ENCODE assay signal across 11 mouse cellular contexts in the genomic region with DNA sequence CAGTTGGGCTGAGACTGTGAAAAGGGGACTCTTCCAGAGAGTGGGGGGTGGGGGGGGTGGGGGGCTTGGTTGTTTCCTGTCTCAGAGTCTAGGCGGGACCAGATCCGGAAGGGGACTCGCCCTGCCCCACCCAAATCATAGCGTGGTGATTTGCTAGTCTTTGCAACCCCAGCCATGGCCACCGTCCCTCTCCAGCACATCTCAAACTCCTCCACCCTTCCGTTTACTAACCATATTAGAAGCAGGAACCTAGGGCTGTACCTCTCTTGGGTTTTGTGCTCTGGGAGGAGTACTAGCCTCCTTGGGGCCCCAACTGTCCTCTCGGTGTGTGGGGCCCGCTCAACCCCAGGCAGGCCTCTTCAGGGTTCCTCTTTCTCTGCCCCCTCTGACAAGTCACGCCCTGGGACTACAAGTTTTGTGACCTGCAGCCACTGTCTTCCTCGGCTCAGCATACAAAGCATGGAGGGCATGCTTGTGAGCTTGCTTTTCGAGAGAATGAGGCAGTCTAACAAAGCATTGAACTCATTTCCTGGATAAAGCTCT. TPM values are rescaled to one million over a fixed set of nuclear protein-coding genes. Genes with fewer than 3 reads are reported as not detected.
A peak's percentile ranks its signal among the peaks of the same experiment; 100 is the strongest.
DNase-seq lines count a peak whose midpoint lies in the region; ATAC-seq and TF ChIP-seq lines count a peak whose summit lies in the region.
"Had no signal": no experiment of that assay in that cellular context is flagged by ENCODE, and none has a peak within 500 bp of the region (broad histone marks: within the 10 kb centered on the region; RNA-seq: fewer than 3 reads in every experiment).

No protein-coding gene starts in this region.

- 0 out of 2 replicates have a peak, but pooled peaks have one; percentile 13 for ATAC-seq in lung, embryonic 15.5 days (ENCODE audit: borderline replicate concordance, extremely low read depth, low FRiP score, low TSS enrichment)
- no peak for ATAC-seq in lung, postnatal 0 days
- ATAC-seq in hematopoietic stem cell, adult 5-6 weeks (replicated peaks in 1 of 2; ENCODE audit: insufficient read depth in 1 of 2, low FRiP score in 2 of 2, low TSS enrichment in 1 of 2, low read depth in 1 of 2, poor library complexity in 2 of 2, severe bottlenecking in 2 of 2): peak; percentile 56 to 72
- ATAC-seq in kidney, embryonic 16.5 days (ENCODE audit: low FRiP score, low TSS enrichment): no peak

- TF ChIP-seq CTCF in lung, postnatal 0 days (IDR thresholded peaks at IDR 0.05): no peak

- no peak for DNase-seq in lung, postnatal 0 days (ENCODE audit: low spot score)
- DNase-seq in thymus, postnatal 36 days: peak; percentile 52 to 64
- DNase-seq in kidney, adult 11 months: no peak
- DNase-seq in layer of hippocampus, adult 8-10 months (ENCODE audit: low spot score in 2 of 2): no peak
- DNase-seq: cerebellum, adult 11 months; kidney, postnatal 25 days had no signal

- no peak overlapping the region for H3K9ac ChIP-seq in lung, embryonic 15.5 days
- H3K9ac ChIP-seq in lung, postnatal 0 days (replicated peaks; ENCODE audit: low read depth): no peak overlapping the region
- H3K9ac ChIP-seq in kidney, embryonic 16.5 days (replicated peaks; ENCODE audit: low read length): no peak overlapping the region
- H3K9ac ChIP-seq: heart, embryonic 13.5 days had no signal

- H3K27ac ChIP-seq in lung, embryonic 15.5 days: no peak overlapping the region
- no peak overlapping the region for H3K27ac ChIP-seq in lung, postnatal 0 days (ENCODE audit: low read length)
- no peak overlapping the region for H3K27ac ChIP-seq in kidney, embryonic 16.5 days (ENCODE audit: low read length)
- H3K27ac ChIP-seq: heart, embryonic 13.5 days had no signal

- TF ChIP-seq EP300 in lung, postnatal 0 days (IDR thresholded peaks at IDR 0.05): no peak

- no peak overlapping the region for H3K4me3 ChIP-seq in lung, embryonic 15.5 days
- no peak overlapping the region for H3K4me3 ChIP-seq in lung, postnatal 0 days (ENCODE audit: low read depth, low read length)
- H3K4me3 ChIP-seq in megakaryocyte, embryonic 14.5 days (replicated peaks): peak overlapping the region; percentile 91
- no peak overlapping the region for H3K4me3 ChIP-seq in kidney, embryonic 16.5 days (ENCODE audit: low read length)
- H3K4me3 ChIP-seq: heart, embryonic 13.5 days had no signal

- WGBS in lung, embryonic 15.5 days: 65% methylated on average over 11 of the region's 11 CpGs
- 61% methylated on average over 11 of the region's 11 CpGs for WGBS in lung, postnatal 0 days
- WGBS in kidney, embryonic 16.5 days: 70% methylated on average over 11 of the region's 11 CpGs

- H3K4me1 ChIP-seq in lung, embryonic 15.5 days: peaks cover 6% of the 10 kb centered on the region; the same call in 1 of the 2 replicates
- no peaks in the 10 kb centered on the region for H3K4me1 ChIP-seq in lung, postnatal 0 days (ENCODE audit: insufficient read depth, low read depth, low read length)
- H3K4me1 ChIP-seq in megakaryocyte, embryonic 14.5 days: peaks cover 72% of the 10 kb centered on the region
- H3K4me1 ChIP-seq in kidney, embryonic 16.5 days (ENCODE audit: insufficient read depth, low read length): no peaks in the 10 kb centered on the region

- no peaks in the 10 kb centered on the region for H3K9me3 ChIP-seq in lung, embryonic 15.5 days
- H3K9me3 ChIP-seq in lung, postnatal 0 days (ENCODE audit: low read length): no peaks in the 10 kb centered on the region
- no peaks in the 10 kb centered on the region for H3K9me3 ChIP-seq in megakaryocyte, embryonic 14.5 days
- H3K9me3 ChIP-seq in kidney, embryonic 16.5 days (ENCODE audit: low read length): no peaks in the 10 kb centered on the region
- H3K9me3 ChIP-seq: heart, embryonic 13.5 days had no signal

- H3K27me3 ChIP-seq in lung, embryonic 15.5 days: no peaks in the 10 kb centered on the region
- no peaks in the 10 kb centered on the region for H3K27me3 ChIP-seq in lung, postnatal 0 days (replicated peaks; ENCODE audit: insufficient read depth, low read length)
- no peaks in the 10 kb centered on the region for H3K27me3 ChIP-seq in megakaryocyte, embryonic 14.5 days (replicated peaks)
- no peaks in the 10 kb centered on the region for H3K27me3 ChIP-seq in kidney, embryonic 16.5 days (ENCODE audit: insufficient read depth, low read length)

- H3K4me2 ChIP-seq in lung, embryonic 15.5 days: no peak overlapping the region
- no peak overlapping the region for H3K4me2 ChIP-seq in lung, postnatal 0 days (replicated peaks; ENCODE audit: low read depth, low read length)
- no peak overlapping the region for H3K4me2 ChIP-seq in kidney, embryonic 16.5 days (replicated peaks; ENCODE audit: low read depth, low read length)
- H3K4me2 ChIP-seq: heart, embryonic 13.5 days had no signal

- peaks cover 10% of the 10 kb centered on the region for H3K36me3 ChIP-seq in lung, embryonic 15.5 days
- H3K36me3 ChIP-seq in lung, postnatal 0 days (ENCODE audit: insufficient read depth, low read length): peaks cover under 1% of the 10 kb centered on the region
- H3K36me3 ChIP-seq in megakaryocyte, embryonic 14.5 days (replicated peaks; ENCODE audit: low read length): peaks cover 63% of the 10 kb centered on the region
- peaks cover 9% of the 10 kb centered on the region for H3K36me3 ChIP-seq in kidney, embryonic 16.5 days (ENCODE audit: insufficient read depth, low read length)

RNA-seq across cellular contexts. Expression of a gene that starts 1.2 kb away (rescaled TPM):
- 2.9 and 4.1 TPM in 2 replicates for polyA plus RNA-seq in lung, embryonic 15.5 days (2015; fragmentation: Nextera tagmentation; extraction: Ambion mirVana)
- polyA plus RNA-seq in lung, postnatal 0 days (2015; fragmentation: Nextera tagmentation; extraction: Ambion mirVana): 5.7 and 6.2 TPM in 2 replicates
- total RNA-seq in hematopoietic stem cell, adult 5-6 weeks (2017): 41.4 and 46.3 TPM in 2 replicates
- 28.0 and 34.2 TPM in 2 replicates for polyA plus RNA-seq in megakaryocyte, embryonic 14.5 days (2012; ENCODE audit: insufficient read depth, low replicate concordance)
- 1.0 and 1.2 TPM in 2 replicates for polyA plus RNA-seq in kidney, embryonic 16.5 days (2015; fragmentation: Nextera tagmentation; extraction: Ambion mirVana)
- total RNA-seq in layer of hippocampus, adult 8-10 months (2022): 1 to 10 TPM in 1 of 4 experiments, under 1 TPM in 3; 0.39 to 1.3 (median 0.51) TPM

RNA-seq across cellular contexts. Expression of a gene that starts 27.1 kb away (rescaled TPM):
- polyA plus RNA-seq in lung, embryonic 15.5 days (2015; fragmentation: Nextera tagmentation; extraction: Ambion mirVana): 87.8 and 92.9 TPM in 2 replicates
- polyA plus RNA-seq in lung, postnatal 0 days (2015; fragmentation: Nextera tagmentation; extraction: Ambion mirVana): 58.7 and 62.4 TPM in 2 replicates
- 46.1 and 80.2 TPM in 2 replicates for total RNA-seq in hematopoietic stem cell, adult 5-6 weeks (2017)
- polyA plus RNA-seq in megakaryocyte, embryonic 14.5 days (2012; ENCODE audit: insufficient read depth, low replicate concordance): 11.6 and 24.8 TPM in 2 replicates
- 90.5 and 93.3 TPM in 2 replicates for polyA plus RNA-seq in kidney, embryonic 16.5 days (2015; fragmentation: Nextera tagmentation; extraction: Ambion mirVana)
- 10 to 100 TPM; 47.4 to 53.9 (median 52.2) TPM for total RNA-seq in layer of hippocampus, adult 8-10 months (2022)

RNA-seq across cellular contexts. Expression of a gene that starts 43.8 kb away (rescaled TPM):
- 28.1 and 28.8 TPM in 2 replicates for polyA plus RNA-seq in lung, embryonic 15.5 days (2015; fragmentation: Nextera tagmentation; extraction: Ambion mirVana)
- 21.4 and 25.5 TPM in 2 replicates for polyA plus RNA-seq in lung, postnatal 0 days (2015; fragmentation: Nextera tagmentation; extraction: Ambion mirVana)
- total RNA-seq in hematopoietic stem cell, adult 5-6 weeks (2017): 75.8 and 78.8 TPM in 2 replicates
- polyA plus RNA-seq in megakaryocyte, embryonic 14.5 days (2012; ENCODE audit: insufficient read depth, low replicate concordance): 8.7 and 12.9 TPM in 2 replicates
- 24.8 and 30.1 TPM in 2 replicates for polyA plus RNA-seq in kidney, embryonic 16.5 days (2015; fragmentation: Nextera tagmentation; extraction: Ambion mirVana)
- total RNA-seq in layer of hippocampus, adult 8-10 months (2022): 100 to 1,000 TPM; 202 to 239 (median 220) TPM

Comparison
In these comparisons a context has a peak if more than half of its experiments do, and no peak if none do; other contexts are left out.
1. ATAC-seq: peak in lung, embryonic 15.5 days (single experiment) and hematopoietic stem cell, adult 5-6 weeks (2 of 2); none in lung, postnatal 0 days (single experiment) and kidney, embryonic 16.5 days (single experiment).
2. DNase-seq: peak in thymus, postnatal 36 days (2 of 2); none in lung, postnatal 0 days (single experiment), kidney, adult 11 months (single experiment) and layer of hippocampus, adult 8-10 months (0 of 2).